Mouse (Mus musculus): ENCODE measurements around the gene Spink2.

DNA sequence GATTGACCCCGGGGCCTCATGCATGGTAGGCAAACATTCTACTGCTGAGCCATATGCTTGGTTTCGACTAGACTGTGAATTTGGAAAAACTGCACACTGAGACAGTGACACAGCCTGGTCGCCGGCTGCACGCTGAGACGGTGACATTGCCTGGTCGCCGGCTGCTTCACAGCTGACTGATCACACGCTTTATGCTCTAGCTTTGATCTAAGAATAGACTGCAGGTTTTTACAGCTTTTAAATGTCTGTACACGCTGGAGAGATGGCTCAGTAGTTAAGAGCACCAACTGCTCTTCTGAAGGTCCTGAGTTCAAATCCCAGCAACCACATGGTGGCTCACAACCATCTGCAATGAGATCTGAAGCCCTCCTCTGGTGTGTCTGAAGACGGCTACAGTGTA, 5.1 kb downstream of the Spink2 start:
- TF ChIP-seq CTCF (IDR thresholded peaks at IDR 0.05; ENCODE audit: control insufficient read depth, insufficient read depth, insufficient read length), result no peak
- TF ChIP-seq USF1 (IDR thresholded peaks at IDR 0.05; ENCODE audit: low read depth), result no peak
- TF ChIP-seq MAX (IDR thresholded peaks at IDR 0.05), result no peak
- TF ChIP-seq MYOG (IDR thresholded peaks at IDR 0.05; ENCODE audit: control insufficient read depth, extremely low read depth, insufficient read length), result no peak
- TF ChIP-seq FOSL1 (IDR thresholded peaks at IDR 0.05; ENCODE audit: insufficient read depth, low read length, poor library complexity, severe bottlenecking), result no peak
- TF ChIP-seq MYOD1 (IDR thresholded peaks at IDR 0.05; ENCODE audit: control insufficient read depth, insufficient read length, low read depth), result no peak
